Mouse (Mus musculus): ENCODE results near the gene Capn11. TPM values are rescaled to one million over a fixed set of nuclear protein-coding genes. Genes with fewer than 3 reads are reported as not detected.

Capn11 gene
- total and polyA plus RNA-seq, 2 experiments from 2014 or later = 0.19 to 1.2 TPM

GRCm38 (mm10) chr17:45601325-45601724 is 57.8 kb downstream of the Capn11 start:
- no peak for DNase-seq (ENCODE audit: low spot score)

GRCm38 (mm10) chr17:45600267-45600666 is 58.9 kb downstream of the Capn11 start:
- Histone ChIP-seq H3K36me3 (ENCODE audit: insufficient read depth, low read length) (no peaks in the 10 kb centered on the region), H3K4me2 (ENCODE audit: low read depth, low read length, poor library complexity, severe bottlenecking) (no peak overlapping the region), H3K9ac (replicated peaks; ENCODE audit: low read length, poor library complexity, severe bottlenecking) (no peak overlapping the region), H3K9me3 (ENCODE audit: low read length) (no peaks in the 10 kb centered on the region), H3K27ac (ENCODE audit: low read depth, low read length) (no peak overlapping the region), H3K27me3 (ENCODE audit: insufficient read depth, low read length) (peaks cover 16% of the 10 kb centered on the region), H3K4me3 (ENCODE audit: low read depth, low read length) (no peak overlapping the region), H3K4me1 (ENCODE audit: insufficient read depth, low read length) (no peaks in the 10 kb centered on the region; the same call in 1 of the 2 replicates)
- no peak for DNase-seq (ENCODE audit: low spot score)
- WGBS = 57% methylated on average over 8 of the region's 8 CpGs
- no peak for TF ChIP-seq CTCF (IDR thresholded peaks at IDR 0.05)
- ATAC-seq (ENCODE audit: low FRiP score) = no peak

More at GRCm38 (mm10) chr17:45601325-45601724, 57.8 kb downstream of the Capn11 start:
- no peaks in the 10 kb centered on the region; the same call in 1 of the 2 replicates for H3K4me1 ChIP-seq (ENCODE audit: insufficient read depth, low read length)
- peaks cover 16% of the 10 kb centered on the region for H3K27me3 ChIP-seq (ENCODE audit: insufficient read depth, low read length)
- ATAC-seq (ENCODE audit: low FRiP score) = no peak
- no peak for TF ChIP-seq CTCF (IDR thresholded peaks at IDR 0.05)
- WGBS = 21% methylated on average over 22 of the region's 22 CpGs
- H3K4me3 ChIP-seq (ENCODE audit: low read depth, low read length) = no peak overlapping the region
- H3K9me3 ChIP-seq (ENCODE audit: low read length) = no peaks in the 10 kb centered on the region
- H3K9ac ChIP-seq (replicated peaks; ENCODE audit: low read length, poor library complexity, severe bottlenecking) = no peak overlapping the region
- no peak overlapping the region for H3K4me2 ChIP-seq (ENCODE audit: low read depth, low read length, poor library complexity, severe bottlenecking)
- no peaks in the 10 kb centered on the region for H3K36me3 ChIP-seq (ENCODE audit: insufficient read depth, low read length)
- H3K27ac ChIP-seq (ENCODE audit: low read depth, low read length) = no peak overlapping the region

GRCm38 (mm10) chr17:45599446-45600242 is 59.5 kb downstream of the Capn11 start, which contains the start of gene Slc29a1:
Slc29a1 (minus strand) TSS chr17:45599606.
- DNase-seq (ENCODE audit: low spot score) (no peak), ATAC-seq (ENCODE audit: low FRiP score) (no peak)
- Histone ChIP-seq H3K9ac (replicated peaks; ENCODE audit: low read length, poor library complexity, severe bottlenecking) (no peak within 1 kb of the TSS), H3K4me2 (ENCODE audit: low read depth, low read length, poor library complexity, severe bottlenecking) (peak within 1 kb of the TSS; percentile 51), H3K27ac (ENCODE audit: low read depth, low read length) (no peak within 1 kb of the TSS), H3K27me3 (ENCODE audit: insufficient read depth, low read length) (peaks cover 16% of the 10 kb centered on the region), H3K36me3 (ENCODE audit: insufficient read depth, low read length) (no peaks in the 10 kb centered on the region), H3K4me1 (ENCODE audit: insufficient read depth, low read length) (peaks cover 4% of the 10 kb centered on the region), H3K9me3 (ENCODE audit: low read length) (no peaks in the 10 kb centered on the region), H3K4me3 (ENCODE audit: low read depth, low read length) (peak within 1 kb of the TSS; percentile 15; the same call in 1 of the 2 replicates)
- no peak for TF ChIP-seq CTCF (IDR thresholded peaks at IDR 0.05)
- 16% methylated on average over 32 of the region's 32 CpGs for WGBS

DNA sequence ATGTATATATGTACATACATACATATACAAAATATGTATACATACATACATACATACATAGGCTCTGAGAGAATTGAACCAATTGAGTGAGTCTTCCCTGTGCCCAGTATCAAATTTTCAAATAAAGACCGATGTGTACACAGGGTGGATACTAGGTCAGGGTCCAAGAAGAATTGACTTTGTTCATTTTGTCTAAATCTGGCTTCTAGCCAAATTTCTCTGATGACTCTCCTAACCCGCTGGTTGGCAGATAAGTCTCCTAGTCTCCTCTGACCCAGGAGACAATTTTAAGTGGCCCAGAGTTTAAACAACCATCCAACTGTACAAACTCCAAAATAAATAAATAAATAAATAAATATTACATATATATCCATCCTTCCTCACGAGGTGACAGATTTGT is 60.2 kb downstream of the Capn11 start:
- H3K36me3 ChIP-seq (ENCODE audit: insufficient read depth, low read length) = no peaks in the 10 kb centered on the region
- 38% methylated on average over 3 of the region's 3 CpGs for WGBS
- DNase-seq (ENCODE audit: low spot score) (no peak), ATAC-seq (ENCODE audit: low FRiP score) (no peak)
- peak overlapping the region; percentile 51 for H3K4me2 ChIP-seq (ENCODE audit: low read depth, low read length, poor library complexity, severe bottlenecking)
- no peak overlapping the region for H3K27ac ChIP-seq (ENCODE audit: low read depth, low read length)
- no peak overlapping the region for H3K9ac ChIP-seq (replicated peaks; ENCODE audit: low read length, poor library complexity, severe bottlenecking)
- peaks cover 16% of the 10 kb centered on the region for H3K27me3 ChIP-seq (ENCODE audit: insufficient read depth, low read length)
- peaks cover 9% of the 10 kb centered on the region for H3K4me1 ChIP-seq (ENCODE audit: insufficient read depth, low read length)
- H3K9me3 ChIP-seq (ENCODE audit: low read length) = no peaks in the 10 kb centered on the region
- TF ChIP-seq CTCF (IDR thresholded peaks at IDR 0.05) = no peak
- no peak overlapping the region for H3K4me3 ChIP-seq (ENCODE audit: low read depth, low read length)

DNA sequence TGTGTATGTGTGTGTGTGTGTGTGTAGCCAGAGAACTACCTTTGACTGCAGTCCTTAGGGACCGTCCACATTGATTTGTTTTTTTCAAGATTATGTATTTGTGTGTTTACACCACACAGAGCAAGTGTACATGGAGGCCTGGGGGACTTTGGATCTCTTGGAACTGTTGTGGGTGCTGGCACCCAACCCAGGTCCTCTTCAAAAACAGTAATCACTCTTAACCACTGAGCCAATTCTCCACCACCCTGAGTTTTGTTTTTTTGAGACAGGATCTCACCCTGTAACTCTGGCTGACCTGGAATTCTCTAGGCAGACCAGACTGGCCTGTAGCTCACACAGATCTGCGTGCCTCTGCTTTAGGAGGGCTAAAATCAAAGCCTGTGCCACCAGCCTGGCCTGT is 60.7 kb downstream of the Capn11 start:
- DNase-seq (ENCODE audit: low spot score) = no peak
- Histone ChIP-seq H3K36me3 (ENCODE audit: insufficient read depth, low read length) (no peaks in the 10 kb centered on the region), H3K9ac (replicated peaks; ENCODE audit: low read length, poor library complexity, severe bottlenecking) (no peak overlapping the region), H3K27me3 (ENCODE audit: insufficient read depth, low read length) (peaks cover 20% of the 10 kb centered on the region), H3K4me1 (ENCODE audit: insufficient read depth, low read length) (peaks cover 9% of the 10 kb centered on the region), H3K9me3 (ENCODE audit: low read length) (no peaks in the 10 kb centered on the region), H3K4me2 (ENCODE audit: low read depth, low read length, poor library complexity, severe bottlenecking) (no peak overlapping the region), H3K4me3 (ENCODE audit: low read depth, low read length) (no peak overlapping the region), H3K27ac (ENCODE audit: low read depth, low read length) (no peak overlapping the region)
- 93% methylated on average over 2 of the region's 2 CpGs for WGBS
- no peak for TF ChIP-seq CTCF (IDR thresholded peaks at IDR 0.05)
- ATAC-seq (ENCODE audit: low FRiP score) = no peak

DNA sequence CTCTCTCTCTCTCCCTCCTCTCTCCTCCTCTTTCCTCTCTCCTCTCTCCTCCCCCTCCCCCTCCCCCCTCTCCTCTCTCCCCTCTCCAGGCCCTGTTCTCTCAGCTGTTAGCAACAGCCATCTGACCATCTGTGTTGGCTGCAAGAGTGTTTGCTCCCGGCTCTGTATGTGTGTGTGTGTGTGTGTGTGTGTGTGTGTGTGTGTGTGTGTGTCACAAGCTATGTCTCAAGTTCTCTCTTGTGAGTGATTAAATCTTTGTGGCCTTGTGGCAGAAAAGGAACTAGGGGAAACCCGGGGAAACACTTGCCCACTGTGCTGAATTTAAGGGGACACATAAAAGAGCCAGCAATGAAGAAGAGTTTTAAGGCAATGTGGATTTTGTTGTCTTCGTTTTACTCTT is 61.3 kb downstream of the Capn11 start:
- Histone ChIP-seq H3K9me3 (ENCODE audit: low read length) (no peaks in the 10 kb centered on the region), H3K4me1 (ENCODE audit: insufficient read depth, low read length) (peaks cover 9% of the 10 kb centered on the region), H3K4me3 (ENCODE audit: low read depth, low read length) (no peak overlapping the region), H3K36me3 (ENCODE audit: insufficient read depth, low read length) (no peaks in the 10 kb centered on the region), H3K9ac (replicated peaks; ENCODE audit: low read length, poor library complexity, severe bottlenecking) (no peak overlapping the region), H3K27me3 (ENCODE audit: insufficient read depth, low read length) (peaks cover 24% of the 10 kb centered on the region), H3K4me2 (ENCODE audit: low read depth, low read length, poor library complexity, severe bottlenecking) (no peak overlapping the region), H3K27ac (ENCODE audit: low read depth, low read length) (no peak overlapping the region)
- DNase-seq (ENCODE audit: low spot score) (peak; percentile 83), ATAC-seq (ENCODE audit: low FRiP score) (no peak)
- WGBS = 40% methylated on average over 3 of the region's 3 CpGs
- TF ChIP-seq CTCF (IDR thresholded peaks at IDR 0.05) = no peak
